Mouse (Mus musculus) kidney, postnatal 36 days (tissue): Measurements from ENCODE around the gene Ggps1.

ENCODE experiments used
- DNase-seq, 2 experiments: peaks; one replicate each; pipeline ENCODE4 v3.0.0; 2021 to 2022; ENCODE audit warnings: mixed read lengths in 2 of 2

The Ggps1 gene

DNA sequence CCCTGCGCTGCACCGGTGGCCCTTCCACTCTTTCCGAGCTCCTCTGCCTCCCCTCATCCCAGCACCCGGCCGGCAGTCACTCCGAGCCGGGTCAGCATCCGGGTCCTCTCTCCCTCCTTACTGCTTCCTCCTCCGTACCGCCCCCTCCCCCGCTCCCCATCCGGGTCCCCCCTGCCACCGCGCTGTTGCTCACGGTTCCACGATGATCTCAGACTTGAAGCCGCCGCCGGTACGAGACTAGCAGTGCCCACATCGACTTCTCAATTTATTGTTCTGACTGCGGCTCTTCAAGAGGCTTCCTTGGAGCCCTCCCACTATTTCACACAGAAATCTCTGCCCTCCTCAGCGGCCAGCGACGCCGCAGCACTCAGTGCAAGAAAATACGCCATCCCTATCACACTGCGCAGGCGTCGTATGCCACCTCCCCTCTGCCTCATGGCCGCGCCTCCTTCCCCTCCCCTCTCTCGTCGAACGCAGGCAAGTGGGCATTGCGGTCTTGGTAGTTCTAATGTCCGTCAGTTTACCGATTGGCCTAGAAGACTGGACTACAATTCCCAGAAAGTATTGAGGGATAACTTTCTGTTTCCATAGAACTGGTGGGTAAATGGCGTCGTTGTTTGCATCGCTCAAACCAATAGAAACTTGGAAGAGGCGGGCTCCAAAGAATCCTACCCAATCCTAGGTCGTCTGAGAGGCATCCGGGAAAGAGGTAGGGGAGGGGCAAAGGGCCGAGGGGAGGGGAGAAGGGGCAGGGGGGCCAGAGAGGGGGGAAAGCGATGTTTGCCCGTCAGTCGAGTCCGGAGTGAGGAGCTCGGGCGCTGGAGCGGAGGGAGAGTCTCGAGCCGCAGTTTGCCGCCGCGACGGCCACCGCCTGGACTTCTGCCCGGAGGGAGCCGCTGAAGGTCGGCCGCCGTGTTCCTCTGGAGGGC lies at the start of gene Ggps1, which contains the start of gene Arid4b:
Gene Ggps1, minus strand, starts transcription at position 476 of the 929 bp plus-strand sequence.
Gene Arid4b, plus strand, starts transcription at position 220 of the 929 bp plus-strand sequence.
- DNase-seq: peak; percentile 96 to 98

DNA sequence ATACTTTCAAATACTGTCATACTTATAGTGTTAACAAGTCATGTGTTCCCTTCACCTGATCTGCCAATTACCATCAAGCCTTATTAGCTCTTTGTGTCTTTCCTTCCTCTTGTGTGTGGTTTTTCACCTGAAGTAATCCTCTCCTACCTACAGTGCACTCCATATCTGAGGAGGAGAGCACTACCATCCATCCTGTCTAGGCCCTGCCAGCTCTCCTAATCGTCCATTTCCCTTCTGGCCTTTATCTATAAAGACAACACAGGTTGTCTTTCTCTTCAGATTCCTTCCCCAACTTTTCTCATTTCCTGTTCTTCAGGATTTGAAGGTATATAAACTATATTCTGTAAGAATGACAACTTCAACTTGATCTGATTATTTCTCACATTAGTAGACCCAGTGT lies 47.9 kb upstream of the Ggps1 start:
- no peak for DNase-seq

DNA sequence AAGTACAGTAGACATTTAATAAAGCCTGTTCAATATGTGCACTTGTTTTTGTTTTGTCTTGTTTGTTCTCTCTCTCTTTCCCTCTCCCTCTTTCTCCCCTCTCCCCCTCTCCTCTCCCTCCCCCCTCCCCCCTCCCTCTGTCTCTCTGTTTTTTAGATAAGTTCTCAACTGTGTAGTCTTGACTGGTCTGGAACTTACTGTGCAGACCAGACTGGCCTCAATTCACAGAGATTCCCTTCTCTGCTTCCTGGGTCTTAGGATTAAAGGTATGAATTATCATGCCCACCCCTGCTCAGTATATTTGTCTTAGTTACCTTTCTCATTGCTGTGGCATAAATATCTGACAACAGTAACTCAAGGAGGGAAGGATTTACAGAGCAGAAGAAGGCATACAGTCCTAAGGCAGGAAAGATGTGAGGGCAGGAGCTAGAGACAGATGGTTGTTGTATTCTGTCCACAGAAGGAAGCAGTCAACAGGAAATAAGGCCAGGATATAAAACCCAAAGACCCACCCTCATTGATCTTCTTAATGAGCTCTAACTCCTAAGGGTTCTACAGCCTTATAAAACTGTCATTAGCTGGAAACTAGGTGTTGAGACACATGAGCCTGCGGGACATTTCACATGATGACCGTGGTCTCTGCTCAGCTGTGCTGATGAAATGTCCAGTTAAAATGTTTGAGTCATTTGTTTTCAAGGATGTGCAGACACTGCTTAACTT lies 47.0 kb upstream of the Ggps1 start:
- peak in 1 of 2 experiments; percentile 29 for DNase-seq

DNA sequence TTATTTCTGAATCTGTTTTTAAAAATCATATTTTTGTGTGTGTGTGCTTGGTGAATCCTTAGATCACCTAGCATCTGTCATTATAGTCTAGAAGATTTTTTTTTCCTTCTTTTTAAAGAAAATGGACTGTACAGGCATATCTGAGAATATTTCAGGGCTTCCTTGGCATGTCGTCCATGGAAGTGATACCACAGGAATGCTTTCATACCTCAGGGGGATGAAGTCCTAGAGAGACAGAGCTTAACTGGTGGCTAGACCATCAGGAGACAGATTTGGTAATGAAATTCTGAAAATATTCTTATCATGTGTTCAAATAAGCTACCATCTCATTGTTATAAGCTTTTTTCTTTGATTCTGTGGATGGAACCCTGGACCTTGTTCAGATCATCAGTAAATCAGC lies 39.7 kb upstream of the Ggps1 start:
- DNase-seq: no peak

DNA sequence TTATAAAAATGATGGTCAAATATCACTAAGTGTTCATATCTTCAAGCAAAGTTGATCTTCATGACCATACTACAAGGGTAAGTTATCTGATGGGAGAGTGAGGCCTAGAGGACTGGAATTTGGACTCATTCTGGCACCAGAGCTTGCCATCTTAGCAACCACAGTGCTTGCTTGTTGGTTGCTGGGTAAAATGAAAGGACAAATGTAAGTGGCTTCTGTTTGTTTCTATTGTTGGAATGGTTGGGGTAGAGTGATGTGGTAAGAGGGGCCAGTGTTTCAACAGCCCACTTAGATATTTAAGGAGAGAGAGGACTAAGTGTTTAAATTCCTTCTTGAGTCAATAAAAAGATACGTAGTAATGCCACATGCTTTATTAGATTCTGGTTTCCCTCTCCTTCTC lies 25.4 kb upstream of the Ggps1 start:
- DNase-seq: no peak

DNA sequence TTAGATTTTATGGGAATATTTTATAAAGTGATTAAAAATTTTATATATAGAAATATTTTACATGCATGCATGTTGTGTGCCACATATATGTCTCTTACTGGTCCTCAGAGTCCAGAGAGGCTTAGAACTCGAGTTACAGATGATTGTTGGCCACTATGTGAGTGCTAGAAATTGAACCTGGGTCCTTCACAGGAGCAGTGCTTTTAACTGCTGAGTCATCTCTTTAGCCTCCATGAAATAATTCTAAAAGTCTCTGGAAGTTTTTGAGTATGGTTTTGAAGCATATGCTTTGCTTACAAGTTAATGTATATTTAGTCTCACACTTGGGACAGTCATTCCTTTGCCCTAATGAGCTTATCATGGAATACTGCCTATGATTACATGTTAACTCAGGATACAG lies 12.0 kb upstream of the Ggps1 start:
- no peak for DNase-seq

DNA sequence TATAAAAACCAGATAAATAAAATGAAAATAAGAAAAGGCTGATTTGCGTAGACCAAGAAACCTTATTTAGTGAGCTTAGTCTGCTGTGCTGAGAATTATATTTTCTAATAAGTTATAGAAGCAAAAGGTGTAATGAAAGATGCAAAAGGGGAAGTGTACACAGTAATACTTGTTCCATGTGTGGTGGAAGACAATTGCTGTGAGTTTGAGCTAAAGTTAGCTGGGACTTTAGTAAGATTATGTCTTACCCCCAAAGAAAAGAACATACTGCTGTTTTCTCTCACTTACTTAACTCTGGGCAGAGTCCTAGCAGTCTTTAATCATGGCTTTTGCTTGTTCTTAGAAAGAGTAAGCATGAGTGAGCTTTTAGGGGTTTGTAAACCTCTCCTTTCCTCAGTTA lies 11.1 kb upstream of the Ggps1 start:
- DNase-seq: no peak

DNA sequence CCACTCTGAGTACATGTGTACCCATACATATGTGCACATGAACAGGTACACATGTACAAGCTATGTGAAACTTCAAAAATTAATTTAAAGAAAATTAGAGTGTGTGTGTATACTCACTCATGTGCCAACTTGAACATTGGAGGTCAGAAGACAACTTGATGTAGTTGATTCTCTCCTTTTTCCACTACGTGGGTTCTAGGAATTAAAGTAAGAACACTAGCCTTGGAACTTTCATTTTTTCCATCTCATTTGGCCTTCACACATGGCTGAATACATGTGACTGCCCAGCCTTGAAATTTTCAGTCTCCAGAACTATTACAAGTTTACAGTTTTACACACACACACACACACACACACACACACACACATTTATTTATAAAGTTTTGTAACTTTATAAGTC lies 6.0 kb upstream of the Ggps1 start:
- DNase-seq: peak; percentile 6 to 22

DNA sequence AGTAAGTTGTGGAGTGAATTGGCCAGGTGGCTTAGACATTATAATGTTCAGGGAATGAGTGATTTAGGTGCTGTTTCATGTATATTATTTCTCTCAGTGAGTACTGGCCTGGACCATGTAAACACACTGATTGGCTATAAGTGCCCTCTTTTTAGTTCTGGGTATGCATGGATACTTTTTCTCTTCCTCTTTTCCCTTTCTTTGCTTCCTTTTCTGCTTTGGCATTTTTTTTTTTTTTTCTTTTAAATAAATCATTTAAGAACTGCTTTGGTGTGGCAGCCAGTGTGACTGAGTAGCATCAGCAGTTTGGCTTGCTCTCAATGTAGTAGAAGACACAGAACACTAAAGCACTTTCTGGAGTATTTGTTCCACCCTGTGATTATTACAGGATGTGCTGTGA lies 4.7 kb upstream of the Ggps1 start:
- no peak for DNase-seq

DNA sequence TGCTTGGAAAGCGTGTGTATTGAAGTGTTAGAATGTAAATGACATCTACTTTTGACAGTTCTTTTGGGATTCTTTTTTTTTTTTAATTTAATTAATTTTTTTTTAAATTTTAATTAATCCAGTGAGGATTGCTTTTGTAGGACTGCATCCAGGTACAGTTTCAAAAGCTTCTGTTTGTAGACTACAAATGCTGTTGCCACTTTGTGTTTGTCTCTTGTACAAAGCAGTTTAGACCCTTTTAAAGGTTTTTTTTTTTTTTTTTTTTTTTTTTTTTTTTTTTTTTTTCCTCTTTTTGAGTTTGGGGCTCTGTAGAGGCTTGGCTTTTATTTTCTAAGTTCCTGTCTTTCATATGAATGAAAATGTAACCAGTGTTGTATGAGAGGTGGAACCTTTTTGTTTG lies 2.4 kb upstream of the Ggps1 start:
- DNase-seq: no peak

DNA sequence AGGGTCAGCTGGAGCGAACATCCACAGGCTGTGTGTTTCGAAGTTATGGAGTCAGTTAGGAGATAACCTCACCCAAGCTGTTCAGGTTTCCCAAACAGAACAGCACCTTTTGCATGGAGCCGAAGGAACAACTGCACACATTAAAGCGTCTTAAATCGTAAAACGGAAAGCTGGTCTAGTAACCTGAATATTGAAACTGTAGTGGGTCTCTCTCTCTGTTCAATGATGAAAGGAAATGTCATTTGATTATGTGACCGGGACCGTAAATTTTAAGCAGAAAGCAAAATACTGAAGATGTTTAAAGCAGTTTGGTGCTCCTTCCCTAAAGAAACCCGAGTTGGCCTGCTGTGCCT lies 1.7 kb upstream of the Ggps1 start:
- DNase-seq: no peak

DNA sequence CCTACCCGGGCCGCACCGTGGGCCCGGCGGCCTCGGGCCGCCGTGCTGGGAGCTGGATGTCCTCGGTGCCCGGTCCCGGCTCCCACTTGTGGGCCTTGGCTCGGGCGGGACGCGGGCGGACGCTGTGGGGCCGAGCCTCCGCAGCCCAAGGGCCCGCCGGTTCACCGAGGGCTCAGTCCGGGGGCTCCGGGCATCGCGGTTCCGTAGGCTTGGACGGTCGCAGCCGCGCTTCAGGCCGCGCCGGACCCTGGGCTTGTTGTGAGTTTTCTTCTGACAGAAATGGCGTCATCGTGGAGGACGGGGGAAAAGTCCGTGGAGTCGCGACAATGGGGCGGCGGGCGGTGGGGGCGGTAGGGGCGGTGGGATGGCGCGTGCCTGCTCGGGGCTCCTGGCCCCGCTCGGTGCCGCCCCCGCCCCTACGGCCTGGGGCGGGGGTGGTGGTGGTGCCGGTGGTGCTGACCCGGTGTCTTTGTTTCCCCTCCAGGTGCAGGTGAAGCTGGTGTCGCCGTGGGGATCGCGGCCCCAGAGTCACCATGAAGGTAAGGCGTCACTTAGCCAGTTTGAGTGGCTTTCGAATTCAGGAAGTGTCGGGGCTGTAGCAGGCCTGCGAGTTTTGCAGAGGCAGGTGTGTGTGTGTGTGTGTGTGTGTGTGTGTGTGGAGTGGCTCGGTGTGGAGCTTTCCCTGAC lies 1.2 kb upstream of the Ggps1 start:
- peak; percentile 44 to 73 for DNase-seq

DNA sequence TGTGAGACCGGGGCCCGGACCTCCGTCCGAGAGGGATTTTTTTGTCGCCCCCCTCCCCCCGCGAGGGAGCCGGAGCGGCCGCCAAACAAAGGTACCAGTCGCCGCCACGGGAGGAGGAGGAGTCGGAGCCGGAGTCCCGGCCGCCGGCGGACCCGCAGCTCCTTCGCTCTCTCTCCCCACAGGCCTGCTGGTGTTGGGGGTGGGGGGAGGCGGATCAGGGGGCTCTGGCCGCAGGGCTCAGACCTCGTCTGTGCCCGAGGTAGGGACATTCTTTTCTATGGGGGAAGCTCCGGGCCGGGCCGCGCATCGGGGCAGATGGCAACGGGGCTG lies 619 bp upstream of the Ggps1 start:
- DNase-seq: no peak

DNA sequence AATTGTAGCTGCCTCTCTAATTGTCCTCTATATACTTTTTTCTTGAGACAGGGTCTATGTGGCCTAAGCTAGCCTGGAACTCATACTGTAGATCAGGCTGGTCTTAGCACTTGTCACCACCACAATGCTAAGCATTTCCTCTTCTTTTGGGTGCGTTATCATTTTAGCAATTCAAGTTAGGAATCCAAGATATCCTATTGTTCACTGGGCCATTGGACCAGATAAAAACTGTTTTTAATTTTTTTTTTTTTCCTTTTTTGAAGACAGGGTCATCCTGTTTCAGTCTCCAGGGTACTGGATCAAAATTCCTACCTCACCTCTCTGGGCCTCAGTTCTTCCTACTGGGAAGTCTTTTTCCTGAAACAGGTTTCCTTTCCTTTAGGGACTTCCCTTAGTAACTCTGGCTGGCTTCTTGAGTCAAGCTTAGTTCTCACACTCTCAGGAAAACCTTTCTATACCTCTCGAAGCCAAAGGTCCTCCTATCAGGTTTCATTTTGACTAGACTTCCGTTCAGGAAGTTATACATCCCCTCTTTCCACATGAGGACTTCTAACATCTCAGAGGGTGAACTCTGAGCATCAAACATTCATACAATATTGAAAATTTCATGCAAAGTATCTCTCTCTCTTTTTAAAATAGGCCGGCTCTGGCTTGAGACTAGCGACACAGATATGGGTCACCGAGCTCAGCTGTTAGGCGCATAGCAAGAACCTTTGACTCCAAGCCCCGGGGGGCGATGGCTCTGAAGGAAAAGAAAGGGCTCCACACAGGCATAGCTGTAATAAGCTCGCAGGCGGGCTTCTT lies 877 bp downstream of the Ggps1 start:
- DNase-seq: no peak

DNA sequence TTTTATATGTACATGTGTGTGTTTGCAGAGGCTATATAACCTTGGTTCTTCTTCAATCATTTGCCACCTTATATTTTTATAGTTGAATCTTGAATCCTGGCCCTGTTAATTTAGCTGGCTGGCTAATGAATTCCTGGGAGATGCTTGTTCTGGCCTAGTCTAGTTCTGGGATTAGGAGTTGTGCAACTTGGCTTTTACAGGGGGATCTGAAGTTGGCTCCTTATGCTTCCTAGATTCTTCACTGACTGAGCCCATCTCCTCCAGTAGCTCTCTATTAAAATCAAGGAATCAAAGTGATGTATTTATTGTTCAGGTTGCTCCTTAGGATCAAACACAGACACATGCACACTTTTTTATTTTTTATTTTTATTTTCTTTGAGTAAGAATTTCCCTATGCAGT lies 3.7 kb downstream of the Ggps1 start:
- DNase-seq: no peak

DNA sequence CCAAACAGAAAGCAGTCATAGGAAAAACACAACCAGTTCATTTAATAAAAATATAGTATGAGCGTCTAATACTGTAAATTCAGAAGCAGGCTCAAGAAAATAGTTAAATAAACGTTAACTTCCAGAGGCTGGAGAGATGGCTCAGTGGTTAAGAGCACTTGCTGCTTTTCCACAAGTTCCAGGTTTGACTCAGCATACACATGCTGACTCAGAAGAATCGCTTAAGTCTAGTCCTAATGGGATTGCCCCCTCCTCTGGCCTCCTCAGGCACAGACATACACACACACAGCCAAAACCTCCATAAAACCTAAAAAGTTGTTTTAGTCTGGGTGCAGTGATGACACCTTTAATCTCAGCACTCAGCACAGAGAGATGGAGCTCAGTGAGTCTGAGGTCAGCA lies 6.5 kb downstream of the Ggps1 start:
- no peak for DNase-seq

DNA sequence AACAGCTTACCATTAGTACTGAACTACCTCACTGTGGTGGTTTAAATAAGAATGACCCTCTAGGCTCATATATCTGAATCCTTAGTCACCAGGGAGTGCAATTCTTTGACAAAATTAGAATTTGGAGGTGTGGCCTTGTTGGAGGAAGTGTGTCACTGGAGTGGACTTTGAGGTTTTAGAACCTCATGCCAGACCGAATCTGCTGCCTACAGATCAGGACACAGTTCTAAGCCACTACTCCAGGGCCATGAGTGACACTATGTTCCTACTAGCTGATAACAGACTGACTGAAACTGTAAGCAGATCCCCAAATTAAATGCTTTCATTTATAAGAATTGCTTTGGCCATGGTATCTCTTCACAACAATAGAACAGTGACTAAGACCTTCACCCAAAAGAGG lies 13.4 kb downstream of the Ggps1 start:
- no peak for DNase-seq

DNA sequence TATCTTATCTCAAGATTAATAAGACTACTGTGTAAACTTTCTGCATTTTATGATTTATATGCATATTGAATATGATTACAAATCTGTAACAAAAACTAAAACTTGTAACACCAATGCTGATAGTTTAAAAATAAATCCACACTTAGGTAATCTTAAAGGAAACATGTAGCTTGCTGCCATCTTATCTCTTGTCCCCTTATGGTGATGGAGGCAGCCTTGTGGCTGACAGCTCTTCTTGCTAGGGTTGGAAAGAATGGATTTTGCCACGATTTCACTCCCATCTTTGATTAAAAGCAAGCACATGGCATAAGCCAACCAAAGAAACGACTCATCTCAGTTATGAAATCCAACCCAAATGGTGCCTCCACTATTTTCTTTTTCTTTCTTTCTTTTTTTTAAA lies 18.8 kb downstream of the Ggps1 start:
- DNase-seq: no peak

DNA sequence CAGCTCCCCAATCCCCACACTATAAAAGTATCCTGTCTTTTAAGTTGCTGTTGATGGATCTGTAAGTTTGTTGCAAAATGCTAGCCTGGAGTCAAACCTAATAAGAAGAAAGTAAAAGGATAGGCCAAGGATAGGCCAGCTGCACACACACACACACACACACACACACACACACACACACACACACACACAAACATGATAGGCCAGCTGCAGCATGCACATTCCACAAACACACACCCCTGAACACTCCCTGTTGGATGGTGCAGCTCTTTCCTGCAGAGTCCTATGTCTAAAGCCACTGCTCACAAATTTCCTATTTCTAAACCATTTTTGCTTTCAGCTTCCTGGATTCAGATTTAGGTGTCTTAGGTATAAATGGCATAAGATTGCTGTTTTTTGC lies 19.4 kb downstream of the Ggps1 start:
- DNase-seq: no peak

DNA sequence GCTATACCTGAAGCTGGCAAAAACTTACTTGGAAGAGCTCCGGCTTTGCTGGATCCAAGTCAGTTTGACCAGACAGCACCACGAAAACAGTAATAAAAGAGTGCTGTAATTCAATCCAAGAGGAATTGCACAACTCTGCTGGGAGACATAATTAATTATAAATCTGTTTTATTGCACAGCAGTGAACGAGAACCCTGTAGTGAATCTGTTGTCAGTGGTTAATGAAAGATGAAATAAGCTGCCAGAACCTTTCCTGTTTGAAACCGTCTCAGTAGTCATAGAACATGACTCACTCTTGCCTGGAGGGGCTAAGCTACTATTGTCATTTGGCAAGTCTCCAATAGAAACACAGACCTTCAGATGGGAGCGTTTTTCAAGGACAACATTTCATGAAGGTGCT lies 23.1 kb downstream of the Ggps1 start:
- peak in 1 of 2 experiments; percentile 24 for DNase-seq

DNA sequence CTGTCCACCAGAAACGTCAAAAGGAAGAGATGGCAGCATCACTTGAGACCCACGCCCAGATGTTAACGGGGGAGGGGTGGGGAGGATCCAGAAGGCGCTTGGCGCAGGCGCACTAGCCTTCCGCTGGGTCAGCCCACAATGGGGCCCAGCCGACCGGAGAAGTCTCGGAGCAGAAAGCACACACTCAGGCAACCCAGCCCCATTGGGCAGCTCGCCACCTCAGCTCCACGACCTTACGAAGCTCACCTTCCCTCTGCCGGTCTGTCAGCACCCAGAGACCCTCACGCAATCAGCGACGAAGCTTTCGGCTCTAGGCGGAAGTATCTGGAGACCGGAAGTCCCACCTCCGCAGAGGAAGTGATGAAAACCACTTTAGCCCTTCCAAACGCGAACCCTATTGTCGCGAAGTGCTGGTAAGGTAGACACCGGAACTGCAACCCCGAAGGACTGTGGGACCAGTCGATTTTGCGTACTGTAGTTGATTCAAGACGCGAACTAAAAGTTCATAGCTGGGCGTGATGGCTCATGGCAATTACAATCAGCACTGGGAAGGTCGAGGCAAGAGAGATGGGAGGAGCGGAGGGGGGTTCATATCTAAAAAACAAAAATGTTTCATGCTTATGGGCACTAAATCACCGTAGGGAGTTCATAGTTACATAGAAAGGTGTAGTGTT lies 23.9 kb downstream of the Ggps1 start, which contains the start of gene Tbce:
Gene Tbce, minus strand, starts transcription at position 347 of the 674 bp plus-strand sequence.
- peak; percentile 93 for DNase-seq

DNA sequence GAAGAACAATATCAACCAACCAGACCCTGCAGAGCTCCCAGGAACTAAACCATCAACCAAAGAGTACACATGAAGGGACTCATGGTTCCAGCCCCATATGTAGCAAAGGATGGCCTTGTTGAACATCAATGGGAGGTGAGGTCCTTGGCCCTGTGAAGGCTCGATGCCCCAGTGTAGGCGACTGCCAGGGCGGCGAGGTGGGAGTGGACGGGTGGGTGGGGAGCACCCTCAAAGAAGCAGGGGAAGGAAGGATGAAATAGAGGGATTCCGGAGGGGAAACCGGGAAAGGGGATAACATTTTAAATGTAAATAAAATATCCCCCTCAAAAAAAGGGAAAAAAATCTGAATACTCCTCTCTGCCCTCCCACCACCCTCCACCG lies 24.4 kb downstream of the Ggps1 start:
- no peak for DNase-seq
